ENCODE assay signal across 28 mouse cellular contexts in the genomic region with DNA sequence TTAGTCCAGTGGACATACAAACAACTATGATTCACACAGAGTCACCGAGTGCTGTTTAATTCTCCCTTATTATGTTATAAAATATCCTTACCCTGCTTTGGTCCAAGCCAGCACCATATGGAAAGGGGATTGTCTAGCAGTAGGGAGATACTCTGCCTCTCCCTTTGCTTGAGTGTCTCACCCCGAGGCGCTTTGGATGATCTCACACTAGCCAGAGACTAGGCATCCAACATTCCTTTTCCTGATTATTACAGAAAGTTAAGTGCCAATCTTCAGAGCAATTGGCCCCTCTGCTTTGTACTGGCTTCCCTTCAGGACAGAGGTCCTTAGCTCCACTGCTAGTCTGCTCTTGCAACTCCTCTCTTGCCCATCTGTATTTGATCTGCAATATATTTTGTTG. TPM values are rescaled to one million over a fixed set of nuclear protein-coding genes. Genes with fewer than 3 reads are reported as not detected.
DNase-seq lines count a peak whose midpoint lies in the region; ATAC-seq lines count a peak whose summit lies in the region.
"Had no signal": no experiment of that assay in that cellular context is flagged by ENCODE, and none has a peak within 500 bp of the region (broad histone marks: within the 10 kb centered on the region; RNA-seq: fewer than 3 reads in every experiment).

No protein-coding gene starts in this region.

- H3K36me3 ChIP-seq in embryonic facial prominence, embryonic 14.5 days (ENCODE audit: control insufficient read depth, insufficient read depth, low read length) = no peaks in the 10 kb centered on the region
- no peaks in the 10 kb centered on the region for H3K36me3 ChIP-seq in kidney, embryonic 14.5 days (ENCODE audit: control insufficient read depth, insufficient read depth, low read length)
- no peaks in the 10 kb centered on the region for H3K36me3 ChIP-seq in midbrain, embryonic 15.5 days (replicated peaks)
- H3K36me3 ChIP-seq: forebrain, embryonic 12.5 days; G1E; heart, embryonic 12.5 days; hindbrain, embryonic 12.5 days had no signal

- no peak overlapping the region for H3K4me2 ChIP-seq in embryonic facial prominence, embryonic 14.5 days (ENCODE audit: low read depth, low read length)
- H3K4me2 ChIP-seq in kidney, embryonic 14.5 days (replicated peaks; ENCODE audit: low read depth, low read length) = no peak overlapping the region
- no peak overlapping the region for H3K4me2 ChIP-seq in midbrain, embryonic 15.5 days
- H3K4me2 ChIP-seq: forebrain, embryonic 12.5 days; heart, embryonic 12.5 days; hindbrain, embryonic 12.5 days had no signal

- H3K9me3 ChIP-seq in embryonic facial prominence, embryonic 14.5 days (ENCODE audit: control insufficient read depth, low read length) = no peaks in the 10 kb centered on the region
- no peaks in the 10 kb centered on the region for H3K9me3 ChIP-seq in kidney, embryonic 14.5 days (ENCODE audit: control insufficient read depth, low read length)
- no peaks in the 10 kb centered on the region for H3K9me3 ChIP-seq in midbrain, embryonic 15.5 days
- H3K9me3 ChIP-seq: forebrain, embryonic 12.5 days; G1E; heart, embryonic 12.5 days; hindbrain, embryonic 12.5 days had no signal

- H3K4me3 ChIP-seq in embryonic facial prominence, embryonic 14.5 days (ENCODE audit: low read depth, low read length) = no peak overlapping the region
- H3K4me3 ChIP-seq in kidney, embryonic 14.5 days (ENCODE audit: low read length) = no peak overlapping the region
- no peak overlapping the region for H3K4me3 ChIP-seq in midbrain, embryonic 15.5 days
- H3K4me3 ChIP-seq: forebrain, embryonic 12.5 days; heart, embryonic 12.5 days; hindbrain, embryonic 12.5 days had no signal

- peak overlapping the region; percentile 66 for H3K27ac ChIP-seq in embryonic facial prominence, embryonic 14.5 days (replicated peaks; ENCODE audit: low read depth, low read length)
- H3K27ac ChIP-seq in kidney, embryonic 14.5 days (ENCODE audit: low read depth, low read length) = no peak overlapping the region
- no peak overlapping the region for H3K27ac ChIP-seq in midbrain, embryonic 15.5 days
- H3K27ac ChIP-seq: forebrain, embryonic 12.5 days; hindbrain, embryonic 12.5 days had no signal

- intact Hi-C loops in heart, postnatal 10 days (cut with DNase I) = no loop called here
- intact Hi-C loops in heart, postnatal 25 days (cut with DNase I) = no loop called here

- no peak overlapping the region for H3K9ac ChIP-seq in embryonic facial prominence, embryonic 14.5 days (ENCODE audit: low read depth, low read length)
- no peak overlapping the region for H3K9ac ChIP-seq in kidney, embryonic 14.5 days (ENCODE audit: low read depth, low read length)
- H3K9ac ChIP-seq in midbrain, embryonic 15.5 days = no peak overlapping the region
- H3K9ac ChIP-seq: forebrain, embryonic 12.5 days; heart, embryonic 12.5 days; hindbrain, embryonic 12.5 days had no signal

- no peaks in the 10 kb centered on the region for H3K27me3 ChIP-seq in embryonic facial prominence, embryonic 14.5 days (replicated peaks; ENCODE audit: control insufficient read depth, insufficient read depth, low read length)
- no peaks in the 10 kb centered on the region for H3K27me3 ChIP-seq in kidney, embryonic 14.5 days (ENCODE audit: control insufficient read depth, insufficient read depth, low read length)
- no peaks in the 10 kb centered on the region for H3K27me3 ChIP-seq in midbrain, embryonic 15.5 days (replicated peaks)
- H3K27me3 ChIP-seq: forebrain, embryonic 12.5 days; heart, embryonic 12.5 days; hindbrain, embryonic 12.5 days had no signal

- H3K4me1 ChIP-seq in embryonic facial prominence, embryonic 14.5 days (ENCODE audit: control insufficient read depth, insufficient read depth, low read length) = peaks cover 10% of the 10 kb centered on the region
- no peaks in the 10 kb centered on the region for H3K4me1 ChIP-seq in kidney, embryonic 14.5 days (ENCODE audit: control insufficient read depth, insufficient read depth, low read length)
- H3K4me1 ChIP-seq in midbrain, embryonic 15.5 days = no peaks in the 10 kb centered on the region
- H3K4me1 ChIP-seq: forebrain, embryonic 12.5 days; hindbrain, embryonic 12.5 days had no signal

- peak; percentile 3 to 17 for DNase-seq in heart, postnatal 10 days
- DNase-seq in heart, postnatal 25 days (ENCODE audit: low spot score) = no peak
- peak; percentile 19 for DNase-seq in embryonic facial prominence, embryonic 14.5 days (ENCODE audit: low spot score)
- DNase-seq in gastrocnemius, postnatal 10 days = peak; percentile 7
- DNase-seq in skeletal muscle tissue, adult 2 months (ENCODE audit: low read depth, low spot score) = peak; percentile 32
- DNase-seq: adrenal gland, postnatal 10 days; B cell, adult 2 months; cerebellum, adult 11 months; cerebellum, adult 8-10 months; cerebellum, postnatal 36 days; heart, postnatal 4 days; kidney, adult 11 months had no signal

- ATAC-seq in embryonic facial prominence, embryonic 14.5 days (ENCODE audit: low read depth) = no peak
- ATAC-seq in kidney, embryonic 14.5 days (ENCODE audit: low FRiP score, low TSS enrichment) = no peak
- ATAC-seq in midbrain, embryonic 15.5 days (replicated peaks) = no peak
- ATAC-seq: CD4-positive, CD25-positive, alpha-beta regulatory T cell, adult 4 months; forebrain, embryonic 16.5 days; hindbrain, embryonic 16.5 days had no signal

- 47% methylated on average over 3 of the region's 3 CpGs for WGBS in embryonic facial prominence, embryonic 14.5 days
- 92% methylated on average over 3 of the region's 3 CpGs for WGBS in kidney, embryonic 14.5 days
- 88% methylated on average over 3 of the region's 3 CpGs for WGBS in midbrain, embryonic 15.5 days

RNA-seq across cellular contexts. Expression of gene Gm17555, which starts 59.4 kb away (rescaled TPM):
- not detected for total RNA-seq in heart, postnatal 10 days (2021)
- total RNA-seq in heart, postnatal 25 days (2021) = not detected
- not detected in 2 replicates for polyA plus RNA-seq in embryonic facial prominence, embryonic 14.5 days (2014; fragmentation: Nextera tagmentation; extraction: Ambion mirVana)
- total RNA-seq in gastrocnemius, postnatal 10 days (2021) = not detected
- not detected in 2 replicates for polyA plus RNA-seq in kidney, embryonic 14.5 days (2014; fragmentation: Nextera tagmentation; extraction: Ambion mirVana)
- polyA plus RNA-seq in midbrain, embryonic 15.5 days (2015; fragmentation: Nextera tagmentation; extraction: Ambion mirVana) = not detected in 2 replicates
- total RNA-seq: adrenal gland, postnatal 10 days; adrenal gland, postnatal 4 days; granulocyte monocyte progenitor cell, adult 5-6 weeks; heart, adult 8-10 months; heart, postnatal 4 days had no signal
- polyA plus RNA-seq: brain, embryonic 14.5 days; CD4-positive, CD25-positive, alpha-beta regulatory T cell, adult 4 months; forebrain, embryonic 12.5 days; frontal cortex, adult 2 months; G1E; heart, embryonic 12.5 days; heart, embryonic 16.5 days; hindbrain, embryonic 12.5 days; hindbrain, embryonic 16.5 days; intestine, embryonic 14.5 days had no signal
